Mouse (Mus musculus) mature B cell (primary cell): ENCODE data around the gene Hlcs.

ENCODE experiments used
- in situ Hi-C: fragments of 300-500 bp; cut with MboI; formaldehyde crosslinking; loops from 2 replicates; pipeline ENCODE4 v1.14.3; 2019

Gene Hlcs

DNA sequence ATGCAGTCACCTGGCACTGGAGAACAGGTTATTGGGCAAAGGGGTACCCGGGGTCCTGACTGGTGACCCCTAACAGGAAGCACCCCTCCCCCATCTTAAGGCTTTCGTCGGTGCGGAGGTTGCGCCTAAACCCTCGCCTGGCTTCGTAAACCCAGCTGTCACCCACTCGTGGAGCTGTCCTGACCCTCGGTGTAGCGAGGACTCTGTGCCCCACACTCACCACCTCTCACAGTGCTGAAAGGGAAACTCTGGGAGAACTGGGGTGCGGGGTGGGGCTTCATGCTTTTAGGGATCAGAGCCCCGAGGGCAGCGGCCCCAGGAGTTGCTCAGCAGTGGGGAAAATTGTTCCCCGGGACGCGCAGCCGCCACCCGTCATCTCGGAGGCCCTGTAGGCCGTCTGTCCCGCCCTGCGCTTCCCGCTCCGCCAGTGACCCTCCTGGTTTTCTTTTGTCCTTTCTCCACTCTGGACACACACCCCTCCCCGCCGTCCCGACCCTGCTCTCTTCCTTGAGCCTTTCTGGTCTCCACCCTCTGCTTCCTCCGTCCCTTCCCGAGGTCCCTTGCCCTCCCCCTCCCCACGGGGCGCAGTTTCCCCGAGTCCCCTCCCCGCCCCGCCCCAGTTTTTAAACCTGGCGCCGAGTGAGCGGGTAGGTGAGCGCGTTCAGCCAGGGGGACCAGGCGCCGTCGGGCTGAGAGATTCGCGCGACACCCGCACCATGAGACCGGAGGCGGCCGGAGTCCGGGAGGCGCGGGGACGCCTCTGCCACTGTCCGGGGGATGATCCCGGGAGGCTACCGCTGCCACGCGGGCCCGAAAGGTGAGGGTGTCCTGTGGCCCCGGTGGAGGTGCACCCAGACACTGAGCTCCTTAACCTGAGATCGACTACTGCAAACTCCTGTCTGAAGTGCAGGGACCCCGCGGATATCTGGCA is 14.7 kb upstream of the Hlcs start, which contains the start of gene Ripply3:
Ripply3 (plus strand) TSS at position 640 of the 931 bp plus-strand sequence.
- in situ Hi-C loops: no loop called here

DNA sequence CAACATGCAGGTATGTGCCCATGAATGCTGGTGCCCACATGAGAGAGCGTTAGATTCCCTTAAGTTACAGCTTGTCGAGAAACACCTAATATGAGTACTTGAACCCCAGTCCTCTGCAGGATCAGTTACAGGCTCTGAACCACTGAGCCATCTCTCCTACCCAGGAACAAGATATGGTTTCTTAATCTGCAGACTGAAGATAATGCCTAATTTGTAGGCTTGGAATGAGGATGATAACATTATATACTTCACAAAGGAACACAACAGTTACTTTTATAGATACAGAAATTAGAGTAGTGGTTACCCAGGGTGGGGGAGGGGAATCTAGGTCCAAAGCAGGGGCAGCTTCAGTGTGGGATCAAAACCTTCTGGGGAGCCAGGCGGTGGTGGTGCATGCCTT is 12.6 kb upstream of the Hlcs start:
- in situ Hi-C loops: no loop called here

DNA sequence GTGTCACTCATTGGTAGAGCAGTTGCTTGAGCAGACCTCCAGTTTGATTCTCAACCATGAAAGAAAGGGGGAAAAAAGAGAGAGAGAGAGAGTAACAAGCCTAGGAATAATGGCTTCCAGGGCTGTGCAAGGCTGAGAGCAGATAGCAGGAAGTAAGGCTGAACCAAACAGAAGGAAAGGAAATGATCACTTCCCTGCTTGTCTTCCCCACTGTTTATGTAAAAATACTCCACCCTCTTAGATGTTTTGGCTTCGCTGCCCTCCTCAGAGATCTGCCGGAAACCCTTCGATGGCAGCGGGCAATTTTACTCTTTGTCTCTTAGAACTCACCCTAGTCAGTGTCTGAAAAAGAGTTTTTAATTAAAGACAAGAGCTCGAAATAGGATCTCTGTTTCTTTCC is 10.3 kb upstream of the Hlcs start:
- in situ Hi-C loops: no loop called here

DNA sequence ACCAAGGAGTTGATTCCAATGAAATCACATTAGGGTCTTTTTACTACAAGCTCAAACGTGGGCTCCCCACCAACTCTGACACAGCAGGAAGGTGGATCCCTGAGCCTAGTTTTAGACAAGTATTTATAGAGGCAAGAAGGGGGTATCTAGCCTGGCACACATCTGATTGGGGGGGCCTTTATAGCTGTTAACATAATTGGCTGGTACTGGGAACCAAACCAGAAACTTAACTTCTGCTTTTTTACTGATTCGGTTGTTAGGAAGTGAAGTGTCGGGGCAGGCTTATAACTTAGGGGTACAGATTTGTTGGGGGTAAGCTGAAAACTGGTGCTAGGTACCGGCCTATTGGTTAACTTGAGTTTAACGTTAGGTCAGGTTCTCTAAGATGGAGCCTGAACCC is 6.9 kb upstream of the Hlcs start:
- in situ Hi-C loops: no loop called here

DNA sequence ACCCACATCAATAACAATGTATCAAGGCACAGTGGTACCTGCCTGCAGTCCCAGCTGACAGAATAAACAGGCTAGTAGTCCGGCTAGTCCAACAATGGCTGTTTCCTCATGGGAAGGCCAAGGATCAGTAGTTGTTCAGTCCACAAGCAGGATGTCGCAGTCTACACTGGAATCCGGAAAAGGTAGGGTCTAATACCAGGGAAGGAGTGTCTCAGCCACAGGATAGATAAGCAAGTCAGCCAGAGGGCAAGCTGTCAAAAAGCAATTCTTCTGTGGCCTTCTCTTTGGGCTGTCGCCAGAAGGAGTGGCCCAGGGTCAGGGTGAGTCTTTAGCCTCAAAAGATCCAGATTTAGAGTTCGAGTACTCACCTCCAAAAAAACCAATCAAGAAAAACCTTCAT is 4.4 kb upstream of the Hlcs start:
- in situ Hi-C loops: no loop called here

DNA sequence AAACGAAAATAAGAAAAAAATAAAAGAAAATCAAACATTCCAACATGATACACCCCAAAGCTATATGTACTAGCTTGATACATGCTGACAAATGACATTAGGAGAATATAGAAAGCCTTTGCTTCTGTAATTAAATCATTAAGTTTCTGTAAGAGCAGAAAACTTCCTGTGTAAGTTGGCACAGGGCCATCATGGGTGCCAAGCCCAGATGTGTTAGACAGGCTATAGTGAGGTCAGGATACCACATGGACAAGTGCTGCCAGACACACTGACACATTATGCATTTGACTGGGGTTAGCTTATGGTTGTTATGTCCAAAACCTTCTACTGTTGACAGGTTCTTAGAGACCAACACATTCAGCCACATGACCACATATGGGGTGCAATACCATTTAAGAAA is 1.8 kb upstream of the Hlcs start:
- in situ Hi-C loops: no loop called here

DNA sequence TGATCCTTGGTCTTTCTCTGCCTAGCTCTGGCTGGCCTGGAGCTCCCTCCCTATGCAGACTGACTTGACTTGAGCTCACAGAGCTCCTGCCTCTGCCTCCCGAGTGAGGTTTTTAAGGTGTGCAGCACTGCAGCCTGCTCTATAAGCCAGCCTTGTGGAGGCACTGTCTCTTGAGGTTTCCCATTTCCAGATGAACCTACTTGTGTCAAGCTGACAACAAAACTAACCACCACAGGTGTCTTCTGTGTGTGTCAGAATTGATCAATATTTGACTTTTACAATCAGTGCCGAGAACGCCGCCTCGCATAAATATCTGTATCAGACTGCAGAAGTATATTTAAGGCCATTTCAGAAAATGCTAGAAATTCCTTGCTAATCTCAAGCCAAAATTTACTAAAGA is 1.3 kb upstream of the Hlcs start:
- in situ Hi-C loops: no loop called here

DNA sequence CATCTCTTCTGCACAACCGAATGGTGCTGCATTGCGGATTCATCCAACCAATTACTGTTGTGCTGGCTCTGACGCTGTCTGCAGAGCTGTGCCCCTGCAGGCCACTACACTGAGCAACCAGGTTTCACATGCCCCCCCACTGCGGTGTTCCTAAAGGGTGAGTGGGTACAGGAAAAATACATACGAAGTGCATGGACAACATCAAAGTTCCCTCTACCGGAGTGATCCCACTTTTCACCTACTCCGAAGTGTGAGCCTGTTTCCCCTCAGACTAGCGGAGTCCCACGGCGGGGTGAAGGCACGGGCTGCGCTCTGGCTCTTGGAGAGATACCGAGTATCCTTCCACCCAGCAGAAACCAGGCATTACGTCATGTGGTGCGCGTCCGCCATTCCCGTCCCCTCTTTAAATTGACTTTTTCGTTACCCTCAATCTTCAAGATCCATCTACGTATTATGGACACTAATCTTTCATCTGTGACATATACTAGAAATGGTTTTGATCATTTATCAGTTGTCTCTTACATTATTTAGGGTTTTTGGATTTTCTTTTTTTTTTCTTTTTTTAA is 625 bp downstream of the Hlcs start:
- in situ Hi-C loops: no loop called here

DNA sequence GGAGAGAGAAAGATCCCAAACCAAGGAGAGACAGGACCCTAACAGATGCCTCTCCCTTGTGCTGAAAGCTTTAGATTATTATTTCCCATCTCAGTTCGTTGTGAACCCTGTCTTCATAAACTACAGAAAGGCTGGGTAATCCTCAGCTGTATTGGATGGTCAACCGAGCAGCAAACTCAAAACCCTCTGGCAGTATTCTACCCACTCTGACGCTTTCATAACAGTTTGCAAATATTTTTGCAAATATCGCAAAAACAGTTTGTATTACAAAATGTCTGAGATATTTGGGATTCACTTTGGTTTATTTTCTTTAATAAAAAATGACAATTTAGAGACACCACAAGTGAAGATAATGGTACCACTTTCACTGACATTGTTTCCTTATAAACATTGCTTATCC is 1.4 kb downstream of the Hlcs start:
- in situ Hi-C loops: no loop called here

DNA sequence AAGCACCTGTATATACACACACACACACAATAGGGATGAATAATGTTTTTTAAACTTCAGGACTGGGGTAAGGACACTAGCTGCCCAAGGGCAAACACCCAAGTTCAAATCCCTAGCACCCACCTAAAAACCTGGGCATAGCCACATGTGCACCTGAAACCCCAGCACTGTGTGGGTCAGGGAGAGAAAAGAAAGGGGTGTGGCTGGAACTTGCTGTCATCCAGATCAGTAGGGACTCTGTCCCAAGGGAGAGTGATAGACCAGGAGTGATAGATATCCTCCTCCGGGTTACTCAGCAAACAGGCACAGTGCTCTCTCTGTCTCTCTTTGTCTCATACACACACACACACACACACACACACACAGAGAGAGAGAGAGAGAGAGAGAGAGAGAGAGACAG is 2.0 kb downstream of the Hlcs start:
- in situ Hi-C loops: no loop called here

DNA sequence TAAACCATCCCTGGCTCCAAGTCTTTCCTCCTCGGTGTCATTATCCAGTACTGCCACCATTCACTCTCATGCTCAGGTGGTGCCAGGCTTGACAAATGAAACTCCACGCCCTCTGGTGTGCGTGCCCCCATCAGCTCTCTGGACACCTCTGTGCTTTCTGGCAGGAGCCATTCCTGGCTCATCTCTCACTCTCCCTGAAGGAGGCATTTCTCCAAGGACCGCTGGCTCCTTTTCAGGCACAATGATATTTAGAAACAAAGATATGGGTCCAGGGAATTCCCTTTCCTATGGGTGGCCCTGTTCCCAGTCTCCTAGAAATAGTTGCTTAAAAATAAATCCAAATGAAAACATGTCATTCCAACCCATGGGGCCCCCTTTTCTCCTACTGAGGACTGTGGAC is 4.3 kb downstream of the Hlcs start:
- in situ Hi-C loops: no loop called here

DNA sequence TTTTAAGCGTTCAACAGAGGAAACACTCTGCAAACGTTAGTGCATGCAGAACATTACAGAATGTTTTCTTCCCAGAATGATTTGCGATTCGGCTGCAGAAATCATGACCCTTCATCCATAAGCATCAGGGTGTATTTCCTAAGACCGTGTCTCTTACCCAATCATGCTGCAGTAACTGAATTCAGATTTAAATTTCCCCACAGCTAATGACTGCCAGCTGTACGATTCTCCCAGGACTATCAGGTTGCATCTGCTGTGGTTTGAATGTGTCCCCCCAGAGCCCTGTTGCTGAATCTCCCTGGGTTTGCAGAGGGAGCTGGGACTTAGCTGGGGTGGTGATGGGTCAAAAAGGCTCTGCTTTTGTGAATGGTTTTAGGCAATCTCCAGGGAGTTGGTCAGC is 5.4 kb downstream of the Hlcs start:
- in situ Hi-C loops: no loop called here

DNA sequence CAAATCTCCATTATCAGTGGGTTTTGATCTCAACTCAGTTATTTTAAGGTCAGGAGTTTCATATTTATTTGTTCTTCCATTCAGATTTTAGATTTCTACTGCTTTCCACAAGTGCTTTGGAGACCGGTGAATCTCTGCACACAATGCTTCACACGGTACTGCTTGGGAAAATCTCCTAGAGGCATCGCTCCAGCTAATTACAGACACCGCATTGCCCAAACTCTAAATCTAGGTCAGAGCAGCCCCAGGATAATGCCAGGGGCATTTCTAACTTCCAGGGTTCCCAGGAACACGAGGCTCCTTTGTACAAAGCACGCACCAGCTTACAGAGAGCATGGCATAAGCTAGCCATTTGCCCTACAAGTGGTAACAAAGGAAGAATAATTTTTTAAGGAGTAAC is 5.8 kb downstream of the Hlcs start:
- in situ Hi-C loops: no loop called here

DNA sequence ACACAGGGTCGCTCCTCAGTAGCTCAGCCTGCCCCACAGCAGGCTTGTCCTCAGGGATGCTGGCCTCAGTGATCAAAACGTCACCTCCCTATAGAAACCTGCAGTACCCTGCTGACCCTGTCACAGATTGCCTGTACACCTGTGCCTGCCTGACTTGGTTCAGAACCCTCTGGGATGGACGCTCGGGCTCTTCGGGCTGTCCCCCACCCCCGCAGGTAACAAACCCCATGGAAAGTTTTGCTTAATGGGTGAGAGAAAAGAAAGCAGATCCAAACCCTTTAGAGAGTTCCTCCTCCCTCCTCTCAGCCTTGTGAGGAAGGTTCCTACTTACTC is 10.2 kb downstream of the Hlcs start:
- in situ Hi-C loops: no loop called here

DNA sequence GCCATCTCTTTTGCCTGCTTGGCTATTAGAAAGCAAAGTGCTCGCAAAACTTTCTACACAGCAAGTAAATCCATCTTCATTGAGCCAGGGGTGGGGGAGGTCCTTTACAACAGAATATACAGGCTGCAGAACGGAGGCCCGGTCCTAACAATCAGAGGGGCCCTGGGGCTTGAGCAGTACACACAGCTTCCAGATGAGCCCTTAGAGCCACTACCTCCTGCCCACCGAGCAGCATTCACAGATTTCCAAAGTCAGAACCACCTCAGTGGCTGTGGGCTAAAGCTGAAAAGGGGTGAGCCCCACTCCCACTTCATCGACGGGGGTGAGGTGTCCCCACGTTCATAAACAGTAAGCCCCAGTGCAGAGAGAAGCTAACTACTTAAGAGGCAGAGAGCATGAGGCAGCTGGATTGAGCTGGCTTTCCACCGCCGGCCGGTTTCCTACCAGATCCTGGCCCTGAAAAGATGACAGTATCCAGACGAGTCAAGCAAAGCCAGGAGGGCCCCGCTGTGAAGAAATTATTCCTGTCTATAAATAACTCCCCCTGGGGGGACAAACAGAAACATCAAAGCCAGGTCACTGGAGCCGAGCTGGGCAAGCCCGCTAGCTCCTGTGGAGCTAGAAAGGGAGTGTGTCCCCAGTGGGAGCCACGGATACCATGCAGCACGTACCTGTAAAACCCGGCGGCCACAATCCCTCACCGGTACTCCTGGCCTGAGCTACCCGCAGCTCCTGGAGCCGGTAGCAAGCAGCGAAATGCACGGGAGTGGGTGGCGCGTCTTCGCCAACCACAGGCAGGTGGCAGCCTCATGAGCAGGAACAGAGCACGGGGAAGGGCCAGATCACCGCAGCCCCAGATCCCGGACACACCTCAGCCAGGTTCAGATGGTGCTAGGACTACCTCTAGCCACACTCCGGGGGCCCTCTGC is 10.8 kb downstream of the Hlcs start:
- in situ Hi-C loops: no loop called here

DNA sequence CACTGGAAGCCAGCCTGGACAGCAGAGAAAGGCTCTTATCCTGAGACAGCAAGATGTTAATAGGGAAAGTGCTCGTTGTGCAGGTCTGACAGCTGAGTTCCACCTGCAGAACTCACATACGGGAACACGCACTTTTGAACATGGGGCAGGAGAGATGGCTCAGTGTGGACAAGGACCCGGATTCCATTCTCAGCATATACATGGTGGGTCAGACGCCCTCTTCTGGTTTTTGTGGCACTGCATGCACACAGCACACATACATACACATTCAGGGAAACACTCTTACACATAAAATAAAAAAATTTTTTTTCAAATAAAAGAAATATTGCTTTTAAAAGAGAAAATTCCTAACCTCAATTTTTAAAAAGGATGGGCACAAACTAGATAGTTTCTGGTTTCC is 11.7 kb downstream of the Hlcs start:
- in situ Hi-C loops: no loop called here

DNA sequence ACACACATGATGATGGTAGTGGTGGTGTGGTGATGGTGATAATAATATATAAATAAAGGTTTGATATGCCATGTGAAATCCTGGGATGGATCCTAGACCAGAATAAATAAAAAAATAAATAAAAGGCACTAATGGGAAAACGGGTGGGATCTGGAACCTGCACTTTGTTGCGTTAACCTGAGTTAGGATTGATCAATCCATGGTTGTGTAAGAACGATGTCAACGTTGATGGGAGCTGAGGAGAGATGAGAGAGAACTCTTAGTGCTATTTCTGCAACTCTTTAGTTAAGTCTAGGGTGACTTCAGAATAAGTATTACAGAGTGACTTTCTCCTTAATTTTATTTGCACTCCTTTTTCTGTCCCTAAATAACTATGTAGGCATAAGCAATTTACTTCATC is 12.2 kb downstream of the Hlcs start:
- in situ Hi-C loops: no loop called here

DNA sequence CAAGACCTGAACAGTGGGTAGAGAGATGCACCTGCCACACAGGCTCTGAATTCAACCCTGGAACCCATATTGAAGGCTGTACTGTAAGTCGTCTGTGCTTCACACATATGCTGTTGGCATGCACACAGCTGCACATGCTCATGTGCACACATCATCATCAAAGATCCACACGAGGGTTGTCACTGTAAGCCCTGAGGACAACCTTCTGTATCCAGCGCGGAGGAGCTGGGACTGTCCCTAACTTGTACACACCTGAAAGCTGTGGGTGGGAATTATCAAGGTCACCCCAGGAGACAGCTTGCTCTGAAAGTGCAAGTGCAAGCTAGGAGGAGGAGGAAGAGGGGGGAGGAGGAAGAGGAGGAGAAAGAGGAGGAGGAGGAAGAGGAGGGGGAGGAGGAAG is 14.2 kb downstream of the Hlcs start:
- in situ Hi-C loops: no loop called here

DNA sequence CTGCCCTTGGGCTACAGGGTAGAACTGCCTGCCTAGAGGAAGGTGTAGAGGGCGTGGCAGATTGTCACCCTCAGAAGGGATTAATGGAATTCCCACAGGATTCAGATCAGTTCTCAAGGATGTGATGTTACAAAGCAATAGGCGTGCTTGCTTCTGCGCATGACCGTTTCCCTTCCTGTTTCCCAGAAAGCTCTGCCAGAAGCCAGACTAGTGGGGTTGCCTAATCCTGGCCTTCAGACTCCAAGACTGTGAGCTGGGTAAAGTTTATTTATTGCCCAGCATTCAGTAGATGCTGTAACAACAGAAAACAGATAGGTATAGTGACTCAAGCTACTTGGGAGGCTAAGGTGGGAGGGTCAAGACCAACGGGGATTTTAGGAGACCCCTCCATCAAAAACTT is 15.3 kb downstream of the Hlcs start:
- in situ Hi-C loops: no loop called here

DNA sequence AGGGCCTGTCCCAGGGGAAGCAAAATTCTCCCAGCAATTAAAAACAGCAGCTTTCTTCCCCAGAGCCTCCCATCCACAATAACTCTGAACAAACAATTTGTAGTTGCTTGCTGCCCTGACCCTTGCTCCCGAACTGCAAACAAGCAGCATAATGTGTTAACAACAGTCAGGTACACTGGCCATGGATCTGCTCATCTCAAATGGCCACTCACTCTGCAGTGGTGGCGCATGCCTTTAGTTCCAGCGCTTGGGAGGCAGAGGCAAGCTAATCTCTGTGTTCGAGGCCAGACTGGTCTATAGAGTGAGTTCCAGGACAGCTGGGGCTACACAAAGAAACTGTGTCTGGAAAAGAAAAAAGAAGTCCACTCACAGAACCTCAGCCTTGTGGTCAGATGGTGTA is 22.2 kb downstream of the Hlcs start:
- in situ Hi-C loops: no loop called here

DNA sequence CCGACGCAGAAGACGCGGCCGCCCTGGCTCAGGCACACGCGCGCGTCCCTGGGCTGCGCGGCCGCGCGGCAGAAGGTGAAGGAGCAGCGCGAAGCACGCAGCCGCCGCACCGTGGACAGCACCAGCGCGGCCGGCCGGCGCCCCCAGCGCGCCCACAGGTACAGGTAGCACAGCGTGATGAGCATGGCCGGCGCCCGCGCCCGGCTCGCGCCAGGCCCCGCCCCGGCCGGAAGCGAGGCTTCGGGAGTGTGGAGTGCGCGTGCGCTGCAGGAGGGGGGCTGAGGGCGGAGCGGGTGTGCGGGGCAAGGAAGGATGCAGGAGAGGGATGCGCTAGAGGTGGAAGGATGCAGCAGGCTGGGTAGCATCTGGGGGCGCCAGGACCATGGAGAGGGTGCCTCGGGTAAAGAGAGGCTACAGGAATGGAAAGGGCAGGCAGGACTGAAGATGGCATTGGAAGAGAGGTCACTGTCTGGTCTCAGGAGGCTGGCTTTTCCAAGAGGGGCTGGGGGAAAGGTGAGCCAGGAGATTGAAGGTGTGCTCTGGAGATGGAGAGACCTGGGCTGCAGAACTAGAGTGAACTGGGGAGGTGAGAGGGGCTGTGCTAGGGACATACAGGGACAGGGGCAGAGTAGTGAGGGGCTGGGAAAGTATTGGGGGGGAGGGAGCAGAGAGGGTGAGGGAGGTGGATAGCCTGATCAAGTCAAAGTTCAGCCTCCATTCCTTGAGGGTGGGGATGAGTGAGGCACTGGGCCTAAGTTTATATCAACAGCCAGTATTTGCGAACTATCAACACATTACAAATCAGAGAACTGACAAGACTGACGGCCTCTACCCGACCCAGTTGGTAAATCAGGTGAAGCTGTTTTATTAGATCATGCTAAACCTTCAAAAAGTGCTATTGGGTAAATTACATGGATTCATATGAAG is 23.0 kb downstream of the Hlcs start:
- in situ Hi-C loops: no loop called here
